Mouse (Mus musculus) liver, embryonic 13.5 days (tissue): ENCODE data around the gene Gm7534. TPM values are rescaled to one million over a fixed set of nuclear protein-coding genes. Genes with fewer than 3 reads are reported as not detected.
A peak's percentile ranks its signal among the peaks of the same experiment; 100 is the strongest.
"Not testable (repeated sequence)": the region's sequence is repeated elsewhere in the genome, so short reads cannot be mapped to it uniquely, and the experiment has no call there.

Experiments used
- ATAC-seq: fragments of 200-750 bp; cut with Nextera tagmentation; 2 replicates; pipeline ENCODE4 v1.8.0; 2017; ENCODE audit warnings: low read depth, mild to moderate bottlenecking, moderate number of reproducible peaks, moderate library complexity
- DNase-seq: peaks from one replicate; pipeline ENCODE4 v3.0.0; 2022
- H3K27ac ChIP-seq: fragments of 300-500 bp; sonication (generic); 2 replicates; pipeline ENCODE4 v1.5.1; 2015; ENCODE audit warnings: moderate library complexity, mild to moderate bottlenecking, inconsistent platforms
- H3K27me3 ChIP-seq: fragments of 300-500 bp; sonication (generic); 2 replicates; pipeline ENCODE4 v1.6.1; 2015; ENCODE audit warnings: mild to moderate bottlenecking, inconsistent platforms
- H3K36me3 ChIP-seq: fragments of 300-500 bp; sonication (generic); 2 replicates; pipeline ENCODE4 v1.6.1; 2015; ENCODE audit warnings: mild to moderate bottlenecking, inconsistent platforms
- H3K4me1 ChIP-seq: fragments of 300-500 bp; sonication (generic); replicated peaks from 2 replicates; pipeline ENCODE4 v1.6.1; 2015; ENCODE audit warnings: inconsistent platforms
- H3K4me2 ChIP-seq: fragments of 300-500 bp; sonication (generic); 2 replicates; pipeline ENCODE4 v1.6.1; 2015; ENCODE audit warnings: inconsistent platforms, mild to moderate bottlenecking, moderate library complexity
- H3K4me3 ChIP-seq: fragments of 300-500 bp; sonication (generic); replicated peaks from 2 replicates; pipeline ENCODE4 v1.5.1; 2015; ENCODE audit warnings: mild to moderate bottlenecking, inconsistent platforms
- H3K9ac ChIP-seq: fragments of 300-500 bp; sonication (generic); 2 replicates; pipeline ENCODE4 v1.6.1; 2015; ENCODE audit warnings: mild to moderate bottlenecking, inconsistent platforms
- H3K9me3 ChIP-seq: fragments of 300-500 bp; sonication (generic); replicated peaks from 2 replicates; pipeline ENCODE4 v1.6.1; 2016; ENCODE audit warnings: inconsistent platforms
- WGBS: fragments of 180-500 bp; shearing (Covaris S2); methylation state at CpG from one replicate; pipeline ENCODE4 v1.1.7; 2015; ENCODE audit not compliant: insufficient replicate concordance; 5-methylcytosine and 5-hydroxymethylcytosine counted together
- polyA plus RNA-seq: library from polyadenylated mRNA; unstranded; fragments of >200 nt; fragmentation: Nextera tagmentation; extraction: Ambion mirVana; gene quantifications from 2 replicates; pipeline ENCODE4 v1.2.1, GENCODE M21; 2015

Gene Gm7534
- polyA plus RNA-seq, 1 experiment from 2014 or later = not detected

DNA sequence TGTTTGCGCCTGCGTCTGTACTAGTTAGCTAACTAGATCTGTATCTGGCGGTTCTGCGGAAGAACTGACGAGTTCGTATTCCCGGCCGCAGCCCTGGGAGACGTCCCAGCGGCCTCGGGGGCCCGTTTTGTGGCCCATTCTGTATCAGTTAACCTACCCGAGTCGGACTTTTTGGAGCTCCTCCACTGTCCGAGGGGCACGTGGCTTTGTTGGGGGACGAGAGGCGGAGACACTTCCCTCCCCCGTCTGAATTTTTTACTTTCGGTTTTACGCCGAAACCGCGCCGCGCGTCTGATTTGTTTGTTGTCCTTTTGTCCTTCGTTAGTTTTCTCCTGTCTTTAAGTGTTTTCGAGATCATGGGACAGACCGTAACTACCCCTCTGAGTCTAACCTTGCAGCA, 42.7 kb downstream of the Gm7534 start:
- peak overlapping the region; percentile 74 for H3K9ac ChIP-seq
- H3K4me3 ChIP-seq = peak overlapping the region; percentile 70
- H3K36me3 ChIP-seq = peaks cover 13% of the 10 kb centered on the region
- not testable (repeated sequence) for ATAC-seq, DNase-seq, H3K27me3 ChIP-seq, H3K9me3 ChIP-seq
- peak overlapping the region; percentile 58 for H3K27ac ChIP-seq
- peaks cover 14% of the 10 kb centered on the region for H3K4me1 ChIP-seq
- H3K4me2 ChIP-seq = peak overlapping the region; percentile 57
- WGBS = 4% methylated on average over 30 of the region's 30 CpGs

DNA sequence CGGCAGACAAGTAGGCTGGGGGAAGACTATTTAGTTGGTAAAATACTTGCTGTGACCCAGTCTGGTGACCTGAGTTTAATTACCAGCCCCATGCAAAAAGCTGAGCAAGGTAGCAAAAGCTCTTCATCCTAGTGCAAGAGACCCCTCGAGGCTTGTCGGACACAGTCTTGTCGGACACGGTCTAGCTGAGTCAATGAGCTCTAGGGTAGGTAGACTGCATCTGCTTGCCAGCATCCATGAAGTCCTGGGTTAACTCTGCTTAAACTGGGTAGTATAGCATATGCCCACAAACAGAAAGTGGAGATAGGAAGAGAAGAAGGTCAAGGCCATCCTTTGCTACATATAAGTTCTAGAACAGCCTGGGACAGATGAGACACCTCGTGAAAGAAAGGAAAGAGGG, 44.0 kb downstream of the Gm7534 start:
- WGBS = 72% methylated on average over 6 of the region's 6 CpGs
- no peak overlapping the region for H3K27ac ChIP-seq
- peaks cover 7% of the 10 kb centered on the region for H3K4me1 ChIP-seq
- no peak overlapping the region for H3K4me2 ChIP-seq
- no peaks in the 10 kb centered on the region for H3K9me3 ChIP-seq
- no peak overlapping the region for H3K9ac ChIP-seq
- ATAC-seq (no peak), DNase-seq (no peak)
- no peak overlapping the region for H3K4me3 ChIP-seq
- H3K27me3 ChIP-seq = no peaks in the 10 kb centered on the region
- H3K36me3 ChIP-seq = peaks cover 26% of the 10 kb centered on the region

DNA sequence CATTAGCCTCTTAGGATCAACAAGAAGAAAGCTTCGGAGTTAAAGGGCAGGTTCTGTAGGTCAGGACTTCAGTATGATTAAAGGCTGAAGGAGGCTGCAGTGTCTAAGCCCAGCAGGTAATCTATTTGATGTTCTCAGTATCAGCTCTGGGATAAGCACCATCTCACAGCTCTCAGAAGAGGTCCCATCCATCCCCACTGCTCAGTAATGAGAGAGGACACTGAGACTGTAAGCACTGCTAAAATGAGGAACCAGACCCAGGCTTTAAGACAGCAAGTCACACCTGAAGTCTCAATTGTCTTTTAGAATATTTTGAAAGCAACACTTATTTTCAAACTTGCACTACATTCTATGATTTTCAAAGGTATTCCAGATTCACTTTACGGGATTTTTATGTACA, 45.2 kb downstream of the Gm7534 start:
- peaks cover 36% of the 10 kb centered on the region for H3K36me3 ChIP-seq
- peaks cover 7% of the 10 kb centered on the region for H3K4me1 ChIP-seq
- H3K27ac ChIP-seq = no peak overlapping the region
- H3K27me3 ChIP-seq = no peaks in the 10 kb centered on the region
- H3K4me3 ChIP-seq = no peak overlapping the region
- H3K9me3 ChIP-seq = no peaks in the 10 kb centered on the region
- H3K9ac ChIP-seq = no peak overlapping the region
- WGBS = 83% methylated on average over 2 of the region's 2 CpGs
- no peak for ATAC-seq
- H3K4me2 ChIP-seq = no peak overlapping the region
- DNase-seq = no peak

DNA sequence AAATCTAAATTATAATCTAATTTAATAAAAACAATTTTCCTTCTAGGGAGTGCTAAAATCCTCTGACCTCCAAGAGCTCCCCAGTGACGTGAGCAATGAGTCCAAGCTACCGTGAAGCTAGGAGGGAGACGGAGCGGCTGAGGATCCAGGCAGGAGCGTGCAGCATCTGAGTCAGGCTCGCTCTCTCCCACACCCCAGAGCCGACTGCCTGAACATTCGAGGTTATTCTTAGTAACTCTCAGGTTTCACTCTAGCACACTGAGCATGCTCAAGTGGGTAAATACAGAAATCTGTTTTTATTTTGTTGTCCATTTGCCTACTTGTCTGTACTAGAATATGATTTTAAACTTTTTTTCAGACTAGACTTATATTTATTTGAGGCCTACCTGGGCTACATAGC, 46.1 kb downstream of the Gm7534 start:
- peaks cover 44% of the 10 kb centered on the region for H3K36me3 ChIP-seq
- ATAC-seq (no peak), DNase-seq (no peak)
- no peaks in the 10 kb centered on the region for H3K9me3 ChIP-seq
- no peak overlapping the region for H3K27ac ChIP-seq
- WGBS = 80% methylated on average over 8 of the region's 8 CpGs
- no peaks in the 10 kb centered on the region for H3K27me3 ChIP-seq
- H3K9ac ChIP-seq = no peak overlapping the region
- peaks cover 7% of the 10 kb centered on the region for H3K4me1 ChIP-seq
- no peak overlapping the region for H3K4me3 ChIP-seq
- H3K4me2 ChIP-seq = no peak overlapping the region

DNA sequence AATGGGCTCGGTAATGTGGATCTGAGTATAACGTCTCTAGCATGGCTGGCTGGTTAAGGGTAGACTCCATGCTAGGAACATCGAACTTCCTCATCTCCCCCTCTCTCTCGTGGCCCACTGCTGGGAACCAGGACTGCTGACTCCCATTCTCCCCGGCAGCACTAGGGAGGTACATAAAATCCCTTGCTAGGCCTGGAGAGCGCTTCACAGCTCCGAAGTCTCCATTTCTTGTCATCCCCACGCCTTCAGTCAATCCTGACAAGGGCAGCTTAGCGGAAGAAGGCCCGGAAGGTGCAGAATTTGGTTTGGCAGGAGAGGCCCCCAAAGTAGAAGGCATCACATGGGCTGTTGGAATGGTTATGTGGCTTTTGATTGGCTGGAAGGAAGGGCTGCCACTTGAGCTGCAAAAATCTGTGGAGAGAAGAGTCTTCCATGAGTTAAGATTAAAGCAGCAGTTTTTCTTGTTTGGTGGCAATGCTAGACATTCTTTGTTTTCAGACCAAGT, 46.8 kb downstream of the Gm7534 start:
- Histone ChIP-seq H3K36me3 (peaks cover 52% of the 10 kb centered on the region), H3K27me3 (no peaks in the 10 kb centered on the region)
- WGBS = 83% methylated on average over 10 of the region's 10 CpGs

DNA sequence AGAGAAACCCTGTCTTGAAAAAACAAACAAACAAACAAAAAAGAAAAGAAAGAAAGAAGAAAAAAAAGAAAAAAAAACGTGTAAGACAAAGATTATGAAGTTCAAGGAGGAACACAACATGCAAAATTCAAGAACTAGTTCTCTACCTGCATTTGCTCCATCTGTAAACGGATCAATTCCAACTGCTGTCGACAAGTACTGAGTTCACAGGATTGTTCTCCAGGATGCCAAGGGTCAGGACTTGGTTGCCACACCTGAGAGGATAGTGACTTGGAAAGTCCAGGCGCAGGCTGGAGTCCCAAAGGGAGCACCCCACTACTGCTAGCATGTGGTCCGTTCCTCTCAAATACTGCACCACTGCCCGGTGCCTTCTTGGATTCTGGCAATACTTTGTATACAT, 47.3 kb downstream of the Gm7534 start:
- Histone ChIP-seq H3K4me2 (no peak overlapping the region), H3K27ac (no peak overlapping the region), H3K9me3 (no peaks in the 10 kb centered on the region), H3K36me3 (peaks cover 56% of the 10 kb centered on the region), H3K4me3 (no peak overlapping the region), H3K27me3 (no peaks in the 10 kb centered on the region), H3K9ac (no peak overlapping the region), H3K4me1 (peaks cover 7% of the 10 kb centered on the region)
- WGBS = 81% methylated on average over 6 of the region's 6 CpGs
- ATAC-seq (no peak), DNase-seq (no peak)

More for the DNA sequence above, 46.8 kb downstream of the Gm7534 start:
- no peak for ATAC-seq
- Histone ChIP-seq H3K4me1 (peaks cover 7% of the 10 kb centered on the region), H3K9me3 (no peaks in the 10 kb centered on the region), H3K4me2 (no peak overlapping the region), H3K27ac (no peak overlapping the region), H3K4me3 (no peak overlapping the region), H3K9ac (no peak overlapping the region)
- DNase-seq = no peak

DNA sequence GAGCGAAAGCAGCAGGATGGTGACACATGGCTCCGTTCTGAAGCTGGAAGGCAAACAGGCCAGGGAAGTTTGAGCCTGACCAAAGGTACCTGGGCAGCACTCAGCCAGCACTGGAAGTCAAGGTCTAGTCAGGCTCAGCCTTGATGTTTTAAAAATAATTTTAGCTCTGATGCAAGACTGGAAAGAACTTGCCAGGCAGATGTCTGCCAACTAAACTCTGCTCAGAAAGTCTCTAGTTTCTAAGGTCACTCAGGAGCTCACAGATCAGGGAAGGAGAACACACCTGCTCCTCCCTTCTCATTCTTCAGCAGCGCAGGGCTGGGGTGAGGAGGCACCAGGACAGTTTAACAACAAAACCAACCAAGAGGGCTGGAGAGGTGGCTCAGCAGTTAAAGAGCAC, 48.5 kb downstream of the Gm7534 start:
- WGBS = 91% methylated on average over 3 of the region's 3 CpGs
- H3K27ac ChIP-seq = no peak overlapping the region
- H3K9ac ChIP-seq = no peak overlapping the region
- ATAC-seq = no peak
- H3K9me3 ChIP-seq = no peaks in the 10 kb centered on the region
- peaks cover 12% of the 10 kb centered on the region for H3K4me1 ChIP-seq
- H3K27me3 ChIP-seq = no peaks in the 10 kb centered on the region
- H3K4me2 ChIP-seq = no peak overlapping the region
- no peak for DNase-seq
- H3K36me3 ChIP-seq = peaks cover 67% of the 10 kb centered on the region
- H3K4me3 ChIP-seq = no peak overlapping the region

DNA sequence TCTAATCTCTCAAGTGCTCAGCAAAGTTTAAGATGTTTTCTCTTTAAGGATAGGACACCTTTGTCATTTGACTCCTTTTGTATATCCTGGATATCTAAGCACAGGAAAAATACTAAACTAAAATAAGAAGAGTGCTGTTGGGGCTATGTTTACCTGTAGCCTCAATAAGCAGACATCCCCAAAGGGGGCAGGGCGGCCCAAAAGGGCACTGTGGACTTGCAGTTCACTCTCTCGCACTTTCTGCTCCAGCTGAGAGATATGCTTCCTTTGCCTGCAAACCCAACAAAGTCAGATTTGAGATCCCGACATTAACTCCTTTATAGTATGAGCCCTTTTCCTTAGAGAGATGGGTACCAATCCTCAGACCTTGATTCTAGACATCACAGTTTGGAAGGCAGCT, 49.1 kb downstream of the Gm7534 start:
- Histone ChIP-seq H3K9ac (no peak overlapping the region), H3K27me3 (no peaks in the 10 kb centered on the region), H3K36me3 (peaks cover 74% of the 10 kb centered on the region), H3K4me3 (no peak overlapping the region), H3K27ac (no peak overlapping the region), H3K9me3 (no peaks in the 10 kb centered on the region), H3K4me1 (peaks cover 6% of the 10 kb centered on the region), H3K4me2 (no peak overlapping the region)
- ATAC-seq (no peak), DNase-seq (no peak)
- WGBS = 76% methylated on average over 3 of the region's 3 CpGs

DNA sequence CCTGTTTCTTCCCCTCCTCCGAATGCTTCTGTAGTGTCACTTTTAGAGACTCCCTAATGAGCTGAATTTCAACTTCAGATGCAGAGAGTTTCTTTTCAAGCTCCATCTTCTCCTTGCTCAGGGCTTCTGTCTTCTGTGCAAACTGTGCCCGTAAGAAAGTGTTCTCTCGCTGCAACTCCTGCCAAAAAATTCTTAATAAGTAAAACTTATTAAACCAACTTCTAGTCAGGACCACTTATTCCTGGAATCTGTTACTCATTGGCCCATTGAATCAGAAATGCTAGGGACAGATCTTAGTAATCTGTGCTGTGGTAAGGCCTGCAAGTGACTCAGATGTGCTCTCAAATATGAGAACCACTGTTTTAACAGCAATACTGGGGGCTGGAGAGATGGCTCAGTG, 50.7 kb downstream of the Gm7534 start:
- DNase-seq = no peak
- WGBS = 78% methylated on average over 3 of the region's 3 CpGs

DNA sequence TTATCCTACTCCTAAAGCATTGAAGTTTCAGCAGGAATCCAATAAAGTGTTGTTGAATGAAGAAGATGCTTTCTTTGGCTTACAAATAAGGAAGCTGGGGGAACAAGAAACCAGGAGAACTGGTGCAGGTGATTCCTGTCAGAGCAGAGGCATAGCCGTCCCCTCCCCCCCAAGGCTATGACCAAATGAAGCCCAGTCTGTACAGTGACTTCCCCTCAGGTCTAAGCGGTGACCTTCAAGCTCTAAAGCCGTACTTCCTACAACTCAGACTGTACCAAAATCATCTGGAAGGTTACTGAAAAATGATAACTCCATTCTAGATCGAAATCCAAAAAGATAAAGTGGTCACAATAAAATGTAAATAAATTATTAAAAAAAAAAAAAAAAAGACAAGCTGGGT, 53.4 kb downstream of the Gm7534 start:
- H3K9me3 ChIP-seq = no peaks in the 10 kb centered on the region
- peaks cover 5% of the 10 kb centered on the region for H3K4me1 ChIP-seq
- peaks cover 85% of the 10 kb centered on the region for H3K36me3 ChIP-seq
- ATAC-seq (no peak), DNase-seq (no peak)
- H3K4me3 ChIP-seq = no peak overlapping the region
- 76% methylated on average over 4 of the region's 4 CpGs for WGBS
- H3K27me3 ChIP-seq = no peaks in the 10 kb centered on the region
- H3K27ac ChIP-seq = no peak overlapping the region
- no peak overlapping the region for H3K9ac ChIP-seq
- no peak overlapping the region for H3K4me2 ChIP-seq

More for the DNA sequence above, 50.7 kb downstream of the Gm7534 start:
- Histone ChIP-seq H3K36me3 (peaks cover 89% of the 10 kb centered on the region), H3K4me1 (peaks cover 5% of the 10 kb centered on the region), H3K9ac (no peak overlapping the region), H3K9me3 (no peaks in the 10 kb centered on the region), H3K4me3 (no peak overlapping the region), H3K4me2 (no peak overlapping the region), H3K27me3 (no peaks in the 10 kb centered on the region), H3K27ac (no peak overlapping the region)
- ATAC-seq = no peak

DNA sequence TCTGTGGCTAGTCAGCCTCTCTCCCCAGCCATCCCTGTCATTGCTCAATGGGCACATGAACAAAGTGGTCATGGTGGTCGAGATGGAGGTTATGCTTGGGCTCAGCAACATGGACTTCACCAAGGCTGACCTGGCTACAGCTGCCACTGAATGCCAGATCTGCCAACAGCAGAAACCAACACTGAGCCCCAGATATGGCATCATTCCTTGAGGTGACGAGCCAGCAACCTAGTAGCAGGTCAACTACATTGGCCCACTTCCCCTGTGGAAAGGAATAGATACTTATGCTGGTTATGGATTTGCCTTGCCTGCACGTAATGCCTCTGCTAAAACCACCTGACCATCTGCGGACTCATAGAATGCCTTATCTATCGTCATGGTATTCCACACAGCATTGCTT, 58.5 kb downstream of the Gm7534 start:
- H3K9ac ChIP-seq, H3K4me2 ChIP-seq, DNase-seq, H3K4me3 ChIP-seq, H3K27me3 ChIP-seq, H3K4me1 ChIP-seq, H3K27ac ChIP-seq, H3K9me3 ChIP-seq, ATAC-seq: not testable (repeated sequence)
- 84% methylated on average over 5 of the region's 5 CpGs for WGBS
- peaks cover 47% of the 10 kb centered on the region for H3K36me3 ChIP-seq
